Mouse (Mus musculus) gastrocnemius, postnatal 25 days (tissue): ENCODE data around the gene Pramef6. TPM values are rescaled to one million over a fixed set of nuclear protein-coding genes. Genes with fewer than 3 reads are reported as not detected.
"Not testable (repeated sequence)": the region's sequence is repeated elsewhere in the genome, so short reads cannot be mapped to it uniquely, and the experiment has no call there.

Source experiments
- DNase-seq: peaks from one replicate; pipeline ENCODE4 v3.0.0; 2022
- long read RNA-seq, 2 experiments: library from polyadenylated mRNA; stranded (forward); transcript quantifications; one replicate each; pipeline ENCODE4 v2.0.0; 2021
- total RNA-seq, 2 experiments: library from RNA; stranded (reverse); gene quantifications; 1 replicate in 1 of 2; 2 replicates in 1 of 2; pipeline ENCODE4 v1.2.3; 2021

The Pramef6 gene
- not detected for total RNA-seq
- long read RNA-seq, experiment 1: 0 reads
- long read RNA-seq, experiment 2: 0 reads

DNA sequence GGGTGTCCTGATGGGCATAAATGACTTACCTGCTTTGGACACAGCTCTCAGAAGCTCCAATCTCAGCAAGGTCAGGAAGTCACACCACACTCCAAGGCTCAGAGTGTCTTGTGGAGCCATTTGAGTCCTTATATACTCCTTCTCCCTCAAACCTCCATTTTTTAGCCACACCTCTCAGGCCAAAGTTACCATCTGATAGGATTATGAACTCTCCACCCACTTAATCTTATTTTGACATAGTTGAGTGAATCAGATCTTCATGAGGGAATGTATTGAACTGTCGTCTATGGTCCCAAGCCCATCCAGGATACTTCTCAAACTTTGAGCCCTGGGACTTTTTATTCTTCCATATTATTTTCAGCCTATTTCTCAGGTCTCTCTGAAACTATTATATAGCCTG lies at the start of gene Pramef6:
Pramef6 (minus strand) TSS at position 101 of the 400 bp plus-strand sequence.
- DNase-seq: not testable (repeated sequence)

DNA sequence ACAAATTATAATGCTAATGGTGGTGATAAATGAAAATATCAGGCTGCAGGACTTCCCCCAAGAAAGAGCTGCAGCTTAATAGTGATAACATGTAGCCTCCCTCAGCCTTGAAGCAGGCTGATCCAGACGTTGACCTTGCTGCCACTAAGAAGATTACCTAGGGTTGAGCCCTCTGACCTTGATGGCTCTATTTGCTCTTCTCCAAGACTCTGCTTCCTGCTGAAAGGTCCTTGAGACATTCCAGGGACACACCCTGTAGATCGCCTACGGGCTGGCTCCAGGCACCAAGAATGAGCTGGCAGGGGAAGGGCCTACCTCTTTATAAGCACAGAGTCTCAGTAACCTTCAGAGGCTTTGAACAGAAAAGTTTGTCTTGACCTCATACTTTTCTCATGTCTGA lies 5.8 kb downstream of the Pramef6 start:
- not testable (repeated sequence) for DNase-seq

DNA sequence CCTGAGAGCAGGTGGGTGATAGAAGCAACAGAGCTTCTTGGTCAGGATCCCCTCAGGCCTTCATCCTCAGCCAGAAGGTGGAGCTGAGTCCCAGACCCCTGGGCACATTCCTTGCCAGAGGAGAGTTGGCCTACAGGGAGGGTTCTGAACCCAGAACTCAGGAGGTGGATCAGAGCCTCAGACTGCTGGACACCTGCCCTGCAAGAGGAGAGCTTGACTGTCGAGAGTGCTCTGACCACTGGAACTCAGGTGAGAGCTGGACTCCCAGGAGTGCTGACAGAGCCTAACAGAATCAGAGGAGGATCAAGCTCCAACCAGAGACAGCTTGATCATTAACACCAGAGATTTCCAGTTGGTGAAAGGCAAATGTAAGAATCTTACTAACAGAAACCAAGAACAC lies 17.8 kb downstream of the Pramef6 start:
- DNase-seq: not testable (repeated sequence)

DNA sequence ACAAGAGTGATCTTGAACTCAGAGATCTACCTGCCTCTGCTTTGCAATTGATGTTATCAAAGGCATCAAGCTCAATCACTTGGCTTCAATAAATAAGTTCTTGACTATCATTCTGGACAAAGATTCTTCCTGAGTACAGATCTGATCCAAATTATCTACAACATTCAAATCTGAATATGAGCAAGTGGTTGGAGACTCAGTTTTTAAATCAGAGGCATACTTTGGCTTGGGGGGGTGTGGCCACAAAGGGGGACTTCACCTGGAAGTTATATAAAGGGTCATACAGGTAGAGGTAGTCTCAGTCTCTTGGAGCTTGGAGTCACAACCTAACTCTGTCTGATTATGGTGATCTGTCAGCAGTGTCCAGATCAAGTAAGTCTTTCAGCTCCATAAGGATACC lies 54.0 kb downstream of the Pramef6 start, which contains the start of gene Gm13103:
Gm13103 (plus strand) TSS at position 301 of the 400 bp plus-strand sequence.
- DNase-seq: not testable (repeated sequence)

Other genes with a start within 250 kb of the Pramef6 start
- not detected for gene Gm13088, start 243.1 kb downstream of the Pramef6 start, total RNA-seq
- gene Gm13089, start 197.7 kb downstream of the Pramef6 start, total RNA-seq: not detected
- not detected for gene Gm13078, start 180.9 kb downstream of the Pramef6 start, total RNA-seq
- gene Gm13023, start 111.0 kb downstream of the Pramef6 start, total RNA-seq: not detected
- gene Gm13084, start 84.3 kb downstream of the Pramef6 start, total RNA-seq: not detected
- gene Gm13103, start 53.9 kb downstream of the Pramef6 start, total RNA-seq: not detected
- not detected for gene Pramef25, start 50.6 kb upstream of the Pramef6 start, total RNA-seq
- gene Gm13101, start 66.6 kb upstream of the Pramef6 start, total RNA-seq: not detected
- not detected for gene Pramef17, start 94.0 kb upstream of the Pramef6 start, total RNA-seq
- gene Pramel4, start 158.7 kb upstream of the Pramef6 start, total RNA-seq: not detected
- gene Gm13102, start 206.1 kb upstream of the Pramef6 start, total RNA-seq: not detected